Mouse (Mus musculus): ENCODE data around the gene Nol9.
"Not testable (repeated sequence)": the region's sequence is repeated elsewhere in the genome, so short reads cannot be mapped to it uniquely, and the experiment has no call there.

- TF ChIP-seq EP300 (IDR thresholded peaks at IDR 0.05; ENCODE audit: low read depth): not testable (repeated sequence)
- TF ChIP-seq CTCF (IDR thresholded peaks at IDR 0.05; ENCODE audit: low read depth): peak; percentile 26; the same call in 1 of the 2 replicates
Measured at GRCm38 (mm10) chr4:152036464-152036863, 2.7 kb upstream of the Nol9 start.

All from heart, postnatal 0 days (tissue).